Mouse (Mus musculus): ENCODE measurements around the gene Actb.
A peak's percentile ranks its signal among the peaks of the same experiment; 100 is the strongest.

Gene Actb

GRCm38 (mm10) chr5:142906532-142907047, at the start of gene Actb:
Actb (minus strand) TSS chr5:142906754.
- DNase-seq (ENCODE audit: low read depth): peak; percentile 97

DNA sequence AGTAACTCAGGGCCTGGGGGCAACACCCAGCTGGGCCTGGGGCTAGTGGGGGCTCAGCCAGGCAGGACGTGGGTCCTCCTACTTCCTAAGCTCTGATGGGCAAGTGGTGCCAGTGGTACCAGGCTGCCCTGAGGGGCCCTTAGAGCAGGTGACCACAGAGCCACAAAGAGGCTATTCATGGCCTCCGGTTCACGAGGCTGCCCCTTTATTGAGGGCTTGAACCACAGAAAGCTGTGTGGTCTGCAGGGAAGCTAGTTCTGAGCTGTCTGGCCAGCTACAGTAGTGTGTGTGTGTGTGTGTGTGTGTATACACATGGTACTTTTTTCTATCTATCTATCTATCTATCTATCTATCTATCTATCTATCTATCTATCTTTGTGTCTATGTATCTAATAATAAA, 47.1 kb upstream of the Actb start:
- DNase-seq (ENCODE audit: low read depth): no peak

DNA sequence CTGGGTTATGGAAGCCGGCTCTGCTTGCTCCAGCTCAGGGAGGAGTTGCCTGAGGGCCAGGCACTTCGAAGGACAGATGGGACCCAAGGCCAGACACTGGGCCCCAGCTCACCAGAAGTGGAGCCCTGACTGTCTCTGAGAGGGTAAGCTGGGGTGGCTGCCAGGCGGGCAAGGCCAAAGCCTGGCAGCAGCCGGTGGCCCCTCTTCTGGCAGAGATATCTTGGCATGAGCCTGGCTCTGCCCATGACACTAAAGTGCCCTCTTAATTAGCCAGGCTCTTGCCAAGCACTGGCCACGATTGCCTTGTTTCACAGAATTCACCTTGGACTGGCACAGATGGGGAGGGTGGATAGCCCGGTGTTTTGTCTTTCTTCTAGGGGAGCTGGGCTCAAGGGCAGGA, 43.9 kb upstream of the Actb start:
- no peak for DNase-seq (ENCODE audit: low read depth)

GRCm38 (mm10) chr5:142949580-142949979, 43.0 kb upstream of the Actb start:
- no peak for DNase-seq (ENCODE audit: low read depth)

DNA sequence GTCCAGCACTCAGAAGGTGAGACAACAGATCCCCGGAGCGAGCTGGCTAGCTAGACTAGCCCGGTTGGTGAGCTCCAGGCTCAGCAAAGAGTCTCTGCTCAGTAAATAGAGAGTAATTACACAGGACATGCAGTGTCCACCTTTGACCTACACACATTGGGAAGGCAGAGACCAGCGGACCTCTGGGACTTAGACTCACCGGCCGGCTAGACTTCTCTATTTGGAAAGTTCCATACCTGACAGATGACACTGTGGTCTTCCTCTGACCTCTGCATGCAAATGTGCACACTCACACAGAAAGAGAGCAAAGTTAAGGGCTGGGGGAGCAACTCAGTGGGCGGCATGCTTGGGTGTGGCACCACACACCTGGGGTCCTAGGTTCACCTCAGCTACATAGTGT, 40.9 kb upstream of the Actb start:
- DNase-seq (ENCODE audit: low read depth): no peak

DNA sequence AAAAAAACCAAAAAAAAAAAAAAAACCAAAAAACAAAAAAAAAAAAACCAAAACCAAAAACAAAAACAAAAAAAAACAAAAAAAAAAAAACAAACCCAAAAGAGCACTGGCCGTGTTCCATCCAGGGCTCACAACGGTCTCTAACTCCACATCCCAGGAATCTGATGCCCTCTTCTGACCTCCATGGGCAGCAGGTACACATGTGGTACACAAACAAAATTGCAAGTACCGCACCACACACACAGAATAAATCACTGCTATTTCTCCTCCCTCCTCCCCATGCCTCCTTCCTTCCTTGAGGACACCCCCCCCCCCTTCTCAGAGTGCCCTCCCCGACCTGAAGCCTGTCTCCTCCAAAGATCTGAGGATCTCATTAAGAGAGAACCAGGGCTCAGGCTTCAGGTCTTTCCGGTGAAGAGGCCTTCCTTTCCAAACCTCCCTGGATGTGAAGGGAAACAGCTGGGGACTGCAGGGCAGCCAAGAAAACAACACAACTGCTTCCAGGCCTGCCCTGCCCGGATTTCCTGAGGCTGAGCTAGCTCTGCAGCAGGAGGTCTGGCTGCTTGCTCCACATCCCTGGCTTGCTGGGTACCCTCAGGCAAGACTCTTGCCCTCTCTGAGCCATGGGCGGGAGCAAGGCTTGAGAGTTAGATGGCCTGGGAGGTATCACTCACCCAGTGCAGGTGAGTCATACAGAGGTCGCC, 38.6 kb upstream of the Actb start:
- no peak for DNase-seq (ENCODE audit: low read depth)

GRCm38 (mm10) chr5:142940393-142940792, 33.8 kb upstream of the Actb start:
- DNase-seq (ENCODE audit: low read depth): no peak

DNA sequence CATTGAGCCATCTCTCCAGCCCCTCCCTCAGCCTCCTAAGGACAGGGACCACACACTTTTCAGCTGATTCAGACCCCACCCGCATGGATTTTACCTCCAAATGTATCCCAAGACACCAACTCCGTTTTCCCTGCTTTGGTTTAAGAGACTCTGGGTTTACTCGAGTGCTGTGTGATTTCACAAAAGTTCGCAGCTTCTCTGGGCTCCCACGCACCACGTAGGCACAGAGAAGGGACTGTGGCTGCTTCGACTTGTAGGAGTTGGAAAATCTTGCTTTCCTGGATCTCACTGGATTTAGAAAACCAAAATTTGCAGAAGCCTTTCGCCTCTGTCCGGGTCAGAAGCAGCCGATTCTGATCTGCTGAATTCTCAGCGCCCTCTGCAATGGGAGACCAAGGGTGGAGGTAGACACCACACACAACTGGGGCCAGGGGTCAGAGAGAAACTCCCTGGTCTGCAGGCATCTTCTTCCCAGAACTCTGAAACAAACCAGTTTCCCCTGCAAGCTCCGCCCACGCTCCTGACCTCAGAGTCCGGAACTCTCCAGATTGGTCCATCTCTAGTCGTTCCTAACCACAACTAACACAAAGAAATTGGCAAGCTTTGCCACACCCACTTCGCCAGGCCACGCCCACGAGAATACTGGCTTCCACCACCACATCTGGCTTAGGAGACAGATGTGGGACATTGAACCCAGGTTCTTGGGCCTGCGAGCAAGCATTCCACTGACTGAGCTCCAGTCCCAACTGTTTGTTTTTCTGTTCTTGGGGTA, 31.6 kb upstream of the Actb start:
- peak; percentile 86 for DNase-seq (ENCODE audit: low read depth)

- peak; percentile 86 for DNase-seq (ENCODE audit: low read depth)
Measured at GRCm38 (mm10) chr5:142936336-142936719, 29.8 kb upstream of the Actb start.

DNA sequence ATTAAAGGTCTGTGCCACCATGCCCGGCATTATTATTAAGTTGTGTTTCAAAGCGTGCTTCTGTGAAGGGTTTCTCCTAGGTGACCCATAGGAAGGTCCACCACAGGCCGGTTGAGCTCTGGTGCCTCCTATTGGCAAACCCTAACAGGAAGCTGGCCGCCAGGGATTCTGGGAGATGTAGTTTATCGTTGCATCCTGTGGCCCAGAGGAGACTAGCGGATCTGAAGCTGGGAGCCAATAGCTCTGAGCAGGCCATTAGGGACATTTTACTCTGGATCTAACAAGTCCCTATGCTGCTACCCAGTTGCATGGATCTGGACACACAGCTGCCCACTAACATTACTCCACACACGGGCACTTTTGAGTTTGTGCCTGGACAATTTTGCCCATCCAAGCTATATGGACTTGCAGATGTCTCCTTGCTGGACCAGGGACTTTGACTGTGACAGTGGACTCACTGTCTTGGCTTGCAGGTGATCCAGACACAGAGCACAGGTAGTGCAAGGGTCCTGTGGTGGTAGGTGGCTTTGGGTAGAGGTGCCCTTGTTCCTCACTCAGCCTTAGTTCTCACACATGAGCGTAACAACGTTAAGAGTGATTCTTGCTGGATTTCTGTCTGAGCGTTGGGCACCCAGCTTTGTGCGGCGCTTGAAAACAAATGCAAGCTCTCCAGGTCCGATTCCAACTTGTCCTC, 29.2 kb upstream of the Actb start:
- peak; percentile 72 for DNase-seq (ENCODE audit: low read depth)

DNA sequence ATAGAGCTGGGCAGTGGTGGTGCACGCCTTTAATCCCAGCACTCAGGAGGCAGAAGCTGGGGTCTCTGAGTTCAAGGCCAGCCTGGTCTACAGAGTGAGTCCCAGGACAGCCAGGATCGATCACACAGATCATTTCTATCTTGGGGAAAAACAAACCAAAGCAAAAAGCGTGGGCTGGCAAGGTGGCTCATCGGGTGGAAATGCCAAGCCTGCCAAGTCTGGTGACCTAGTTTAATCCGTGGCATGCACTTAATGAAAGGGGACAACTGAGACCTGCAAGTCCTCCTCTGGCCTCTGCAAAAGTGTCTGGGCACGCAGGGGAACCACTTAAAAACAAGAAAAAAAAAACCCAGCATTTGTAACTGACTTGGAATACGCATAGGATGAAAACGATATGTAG, 26.2 kb upstream of the Actb start:
- no peak for DNase-seq (ENCODE audit: low read depth)

- peak; percentile 91 for DNase-seq (ENCODE audit: low read depth)
Measured at GRCm38 (mm10) chr5:142932084-142932685, 25.6 kb upstream of the Actb start.

DNA sequence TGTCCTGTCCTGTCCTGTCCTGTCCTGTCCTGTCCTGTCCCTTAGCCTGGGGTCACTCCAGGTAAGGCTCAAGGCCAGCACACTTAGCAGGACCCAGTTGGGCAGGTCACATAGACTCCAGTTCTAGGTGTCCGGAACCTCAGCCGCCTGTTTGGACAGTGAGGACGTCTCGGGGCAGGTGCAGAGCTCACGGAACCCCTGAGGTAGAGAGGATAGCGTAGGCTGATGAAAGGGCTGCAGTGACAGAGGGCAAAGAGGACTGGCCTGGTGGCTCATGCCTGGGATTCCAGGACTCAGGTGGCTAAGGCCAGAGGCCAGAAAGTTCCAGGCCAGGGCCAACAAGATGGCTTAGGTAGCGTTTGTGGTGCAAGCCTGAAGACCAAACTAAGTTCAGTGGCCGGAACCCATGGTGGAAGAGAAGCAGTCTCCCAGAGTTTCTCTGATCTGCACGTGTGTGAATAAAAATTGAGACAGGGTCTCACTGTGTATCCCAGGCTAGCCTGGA, 24.7 kb upstream of the Actb start:
- DNase-seq (ENCODE audit: low read depth): peak; percentile 51

- DNase-seq (ENCODE audit: low read depth): no peak
Measured at GRCm38 (mm10) chr5:142929400-142929752, 22.8 kb upstream of the Actb start.

GRCm38 (mm10) chr5:142928749-142929399, 22.3 kb upstream of the Actb start:
- peak; percentile 89 for DNase-seq (ENCODE audit: low read depth)

- DNase-seq (ENCODE audit: low read depth): no peak
Measured at GRCm38 (mm10) chr5:142927341-142927930, 20.9 kb upstream of the Actb start.

GRCm38 (mm10) chr5:142926940-142927228, 20.3 kb upstream of the Actb start:
- DNase-seq (ENCODE audit: low read depth): peak; percentile 69

DNA sequence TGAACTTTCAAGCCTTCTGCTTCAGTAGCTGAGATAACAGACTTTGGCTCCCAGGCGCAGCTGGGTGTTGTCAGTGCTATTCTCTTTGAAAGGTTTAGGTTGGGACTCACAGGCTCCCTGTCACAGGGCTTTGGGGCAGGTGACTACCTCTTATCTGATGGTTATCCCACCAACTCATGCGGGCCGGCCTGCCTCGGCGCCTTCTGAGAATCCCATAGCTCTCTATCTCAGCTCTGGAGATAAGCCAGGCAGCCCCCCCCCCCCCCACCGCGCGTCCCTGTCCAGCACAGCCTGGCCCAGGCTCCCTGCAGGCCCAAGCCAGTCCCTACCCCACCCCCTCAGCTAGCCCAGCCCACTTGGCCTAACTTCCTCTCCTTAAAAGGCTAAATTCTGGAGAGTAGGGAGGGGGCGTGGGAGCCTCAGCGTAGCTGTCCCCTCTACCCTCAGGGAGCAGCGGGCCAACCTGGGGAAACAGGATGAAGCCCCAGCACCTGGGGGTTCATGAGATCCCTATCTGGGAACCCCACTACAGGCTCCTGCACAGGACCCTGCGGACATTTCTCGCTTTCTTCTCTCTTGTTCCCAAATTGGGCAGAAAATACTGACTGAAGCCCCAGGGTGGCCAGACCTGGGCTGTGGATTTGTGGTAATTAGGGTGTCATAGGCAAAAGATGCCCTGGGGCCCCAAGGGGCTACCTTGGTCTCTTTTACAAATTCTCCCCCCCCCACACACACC, 19.8 kb upstream of the Actb start:
- DNase-seq (ENCODE audit: low read depth): peak; percentile 69

DNA sequence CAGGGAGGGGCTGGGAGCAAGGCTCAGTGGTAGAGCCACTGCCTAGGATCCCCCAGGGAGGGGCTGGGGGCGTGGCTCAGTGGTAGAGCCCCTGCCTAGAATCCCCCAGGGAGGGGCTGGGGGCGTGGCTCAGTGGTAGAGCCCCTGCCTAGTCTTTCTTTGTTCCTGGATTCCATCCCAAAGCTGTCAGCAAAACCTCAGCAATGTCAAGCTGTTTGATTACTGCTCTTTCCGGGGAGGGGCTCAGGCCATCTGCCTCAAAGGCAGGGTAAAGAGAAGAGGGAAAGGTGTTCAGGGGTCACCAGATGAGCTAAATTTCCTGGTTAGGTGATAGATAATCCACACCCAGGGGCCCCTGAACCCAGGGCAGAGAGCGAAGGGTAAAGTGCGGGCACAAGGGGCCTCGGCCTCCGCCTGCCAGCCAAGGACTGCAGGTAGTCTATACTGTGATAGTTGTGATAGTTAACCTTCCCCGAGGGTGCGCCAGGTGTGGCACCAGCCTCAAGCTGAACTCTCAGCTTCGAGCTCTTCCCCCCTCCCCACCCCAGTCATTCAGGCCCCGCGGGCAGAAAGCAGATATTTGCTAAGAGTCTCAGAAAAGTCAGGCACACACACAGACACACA, 17.9 kb upstream of the Actb start:
- peak; percentile 24 for DNase-seq (ENCODE audit: low read depth)

- DNase-seq (ENCODE audit: low read depth): peak; percentile 47
Measured at GRCm38 (mm10) chr5:142923781-142924180, 17.2 kb upstream of the Actb start.

All from induced T-regulatory cell, adult 2 months (primary cell).